Mouse (Mus musculus): ENCODE measurements around the gene Gm16181. TPM values are rescaled to one million over a fixed set of nuclear protein-coding genes. Genes with fewer than 3 reads are reported as not detected.
A peak's percentile ranks its signal among the peaks of the same experiment; 100 is the strongest.

The Gm16181 gene
- total RNA-seq, 2 experiments from 2014 or later: not detected

DNA sequence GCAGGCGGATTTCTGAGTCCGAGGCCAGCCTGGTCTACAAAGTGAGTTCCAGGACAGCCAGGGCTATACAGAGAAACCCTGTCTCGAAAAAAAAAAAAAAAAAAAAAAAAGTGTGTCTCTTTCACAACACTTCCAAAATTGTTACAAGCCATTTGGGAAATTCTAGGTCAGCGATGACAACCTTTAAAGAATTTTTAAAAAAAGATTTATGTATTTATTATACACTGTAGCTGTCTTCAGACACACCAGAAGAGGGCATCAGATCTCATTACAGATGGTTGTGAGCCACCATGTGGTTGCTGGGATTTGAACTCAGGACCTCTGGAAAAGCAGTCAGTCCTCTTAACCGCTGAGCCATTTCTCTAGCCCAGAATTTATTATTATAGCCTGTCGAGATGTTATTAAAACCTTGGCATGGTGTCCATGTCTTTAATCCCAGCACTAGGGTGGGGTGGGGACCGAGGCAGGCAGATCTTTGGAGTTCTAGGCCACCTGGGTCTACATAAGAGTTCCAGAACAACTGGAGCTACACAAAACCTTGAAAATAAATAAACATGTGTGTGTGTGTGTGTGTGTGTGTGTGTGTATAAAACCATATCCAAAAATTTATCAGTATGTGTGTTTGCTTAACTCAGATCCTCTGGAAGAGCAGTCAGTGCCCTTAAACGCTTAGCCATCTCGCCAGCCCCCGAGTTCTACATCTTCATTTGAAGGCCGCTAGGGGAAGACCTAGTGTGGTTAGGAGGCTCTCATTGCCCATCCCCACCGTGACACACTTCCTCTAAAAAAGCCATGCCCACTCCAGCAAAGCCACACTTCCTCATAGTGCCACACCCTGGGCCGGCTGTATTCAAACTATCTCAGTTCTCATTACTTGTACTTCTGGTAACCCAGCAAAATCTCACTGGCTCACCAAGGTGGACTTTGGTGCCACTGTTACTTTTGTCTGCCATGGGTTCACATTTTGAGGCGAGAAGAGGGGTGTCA lies 38.2 kb downstream of the Gm16181 start:
- DNase-seq: no peak
- intact Hi-C loops (cut with DNase I; ENCODE audit: low total_unique reads): no loop called here

DNA sequence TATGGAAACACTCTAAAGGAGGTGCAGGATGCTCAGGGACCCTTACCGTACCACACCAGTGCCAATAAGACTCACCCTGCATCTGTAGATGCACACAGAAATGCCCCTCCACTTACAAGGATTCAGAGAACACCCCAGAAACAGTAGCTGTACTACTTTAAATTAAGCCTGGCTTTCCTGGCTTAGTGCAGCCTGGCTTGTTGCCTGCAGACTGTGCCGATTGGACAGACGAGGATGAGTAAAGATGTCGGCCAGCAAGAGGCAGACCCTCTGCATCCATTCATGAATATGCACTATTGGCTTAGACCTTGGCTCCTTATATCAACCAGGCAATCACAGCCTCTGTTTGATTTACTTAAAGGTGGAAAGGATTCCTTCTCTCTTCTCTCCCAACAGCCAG lies 39.0 kb downstream of the Gm16181 start:
- intact Hi-C loops (cut with DNase I; ENCODE audit: low total_unique reads): no loop called here
- no peak for DNase-seq

DNA sequence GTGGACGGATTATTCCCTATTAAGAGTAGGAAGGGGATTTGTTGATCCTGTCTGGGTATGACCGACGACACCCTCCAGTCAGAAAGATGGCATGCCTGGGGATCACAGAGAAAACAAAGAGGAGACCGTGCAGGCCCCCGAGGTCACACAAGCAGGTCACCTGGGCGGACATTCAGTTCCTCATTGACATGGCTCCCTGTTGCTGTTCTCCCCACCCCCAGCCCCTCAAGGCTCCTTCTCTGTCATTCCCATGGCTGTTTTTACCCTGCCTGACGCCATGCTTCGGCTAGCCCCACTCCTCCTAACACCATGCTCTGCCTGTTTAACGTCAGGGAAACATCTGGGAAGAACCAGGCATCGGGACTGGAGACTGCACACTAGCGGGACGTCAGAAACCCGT lies 41.0 kb downstream of the Gm16181 start:
- intact Hi-C loops (cut with DNase I; ENCODE audit: low total_unique reads): no loop called here
- no peak for DNase-seq

DNA sequence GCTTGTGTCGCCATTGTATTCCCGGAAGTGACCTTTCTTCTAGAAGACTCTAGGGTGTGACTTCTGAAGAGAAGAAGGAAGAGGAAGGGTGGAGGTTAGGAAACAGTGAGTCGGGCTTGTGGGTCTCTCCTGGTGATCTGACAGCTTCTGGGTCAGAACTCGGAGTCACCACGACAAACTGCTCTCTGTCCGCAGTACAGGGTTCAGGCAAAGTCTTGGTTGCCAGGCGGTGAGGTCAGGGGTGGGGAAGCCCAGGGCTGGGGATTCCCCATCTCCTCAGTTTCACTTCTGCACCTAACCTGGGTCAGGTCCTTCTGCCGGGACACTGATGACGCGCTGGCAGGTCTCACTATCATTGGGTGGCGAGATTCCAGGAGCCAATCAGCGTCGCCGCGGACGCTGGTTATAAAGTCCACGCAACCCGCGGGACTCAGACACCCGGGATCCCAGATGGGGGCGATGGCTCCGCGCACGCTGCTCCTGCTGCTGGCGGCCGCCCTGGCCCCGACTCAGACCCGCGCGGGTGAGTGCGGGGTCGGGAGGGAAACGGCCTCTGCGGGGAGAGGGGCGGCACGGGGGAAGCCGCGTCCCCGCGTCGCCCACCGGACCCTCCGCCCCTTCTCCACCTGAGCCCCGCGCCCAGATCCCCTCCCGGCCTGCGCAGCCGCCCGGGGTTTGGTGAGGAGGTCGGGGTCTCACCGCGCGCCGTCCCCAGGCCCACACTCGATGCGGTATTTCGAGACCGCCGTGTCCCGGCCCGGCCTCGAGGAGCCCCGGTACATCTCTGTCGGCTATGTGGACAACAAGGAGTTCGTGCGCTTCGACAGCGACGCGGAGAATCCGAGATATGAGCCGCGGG lies 42.3 kb downstream of the Gm16181 start, which contains the start of gene H2-D1:
Gene H2-D1 (plus strand): TSS at position 67 of the 859 bp plus-strand sequence.
- intact Hi-C loops (cut with DNase I; ENCODE audit: low total_unique reads): no loop called here
- peak; percentile 97 for DNase-seq

DNA sequence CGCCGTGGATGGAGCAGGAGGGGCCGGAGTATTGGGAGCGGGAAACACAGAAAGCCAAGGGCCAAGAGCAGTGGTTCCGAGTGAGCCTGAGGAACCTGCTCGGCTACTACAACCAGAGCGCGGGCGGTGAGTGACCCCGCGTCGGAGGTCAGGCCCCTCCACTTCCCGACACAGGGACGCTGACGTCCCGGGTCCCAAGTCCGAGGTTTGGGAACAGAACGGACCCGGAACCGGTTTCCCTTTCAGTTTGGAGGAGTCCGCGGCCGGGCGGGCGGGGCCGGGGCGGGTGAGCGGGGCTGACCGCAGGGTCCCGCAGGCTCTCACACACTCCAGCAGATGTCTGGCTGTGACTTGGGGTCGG lies 42.9 kb downstream of the Gm16181 start:
- intact Hi-C loops (cut with DNase I; ENCODE audit: low total_unique reads): no loop called here
- no peak for DNase-seq

DNA sequence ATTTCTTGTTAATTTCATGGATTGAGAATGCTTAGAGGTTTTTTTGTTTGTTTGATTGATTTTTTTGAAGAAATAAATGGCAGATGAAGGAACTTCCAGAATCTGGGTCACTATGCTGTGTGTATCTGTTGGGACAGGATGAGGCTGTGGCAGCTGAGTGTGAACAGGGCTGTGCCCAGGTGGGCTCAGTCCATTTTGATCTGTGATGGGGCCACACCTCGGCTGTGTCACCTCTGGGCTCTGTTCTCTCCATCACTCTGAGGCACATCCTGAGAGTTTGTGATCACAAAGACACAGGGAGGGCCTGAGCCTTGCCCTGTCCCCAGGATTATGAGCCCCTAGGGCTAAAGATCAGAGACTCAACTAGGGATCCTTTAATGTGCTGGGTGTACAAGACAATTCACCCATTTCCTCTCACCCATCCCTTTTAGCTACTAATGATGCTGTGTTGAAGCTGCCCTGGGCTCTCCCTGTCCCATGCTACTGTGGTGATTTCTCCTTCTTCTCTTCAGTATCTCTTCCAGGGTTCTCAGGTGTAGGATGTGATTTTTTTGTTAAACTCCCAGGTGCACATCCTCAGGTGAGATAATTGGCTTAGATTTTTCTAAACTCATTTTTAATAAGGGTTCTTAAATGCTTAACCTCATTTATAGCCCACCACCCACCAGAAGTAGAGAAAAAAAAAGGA lies 46.9 kb downstream of the Gm16181 start:
- intact Hi-C loops (cut with DNase I; ENCODE audit: low total_unique reads): loop anchor here (5.0 kb wide), 1 partner anchor 1310 kb away; the partner anchor contains the start of genes Rps18 and Vps52
- DNase-seq: no peak

DNA sequence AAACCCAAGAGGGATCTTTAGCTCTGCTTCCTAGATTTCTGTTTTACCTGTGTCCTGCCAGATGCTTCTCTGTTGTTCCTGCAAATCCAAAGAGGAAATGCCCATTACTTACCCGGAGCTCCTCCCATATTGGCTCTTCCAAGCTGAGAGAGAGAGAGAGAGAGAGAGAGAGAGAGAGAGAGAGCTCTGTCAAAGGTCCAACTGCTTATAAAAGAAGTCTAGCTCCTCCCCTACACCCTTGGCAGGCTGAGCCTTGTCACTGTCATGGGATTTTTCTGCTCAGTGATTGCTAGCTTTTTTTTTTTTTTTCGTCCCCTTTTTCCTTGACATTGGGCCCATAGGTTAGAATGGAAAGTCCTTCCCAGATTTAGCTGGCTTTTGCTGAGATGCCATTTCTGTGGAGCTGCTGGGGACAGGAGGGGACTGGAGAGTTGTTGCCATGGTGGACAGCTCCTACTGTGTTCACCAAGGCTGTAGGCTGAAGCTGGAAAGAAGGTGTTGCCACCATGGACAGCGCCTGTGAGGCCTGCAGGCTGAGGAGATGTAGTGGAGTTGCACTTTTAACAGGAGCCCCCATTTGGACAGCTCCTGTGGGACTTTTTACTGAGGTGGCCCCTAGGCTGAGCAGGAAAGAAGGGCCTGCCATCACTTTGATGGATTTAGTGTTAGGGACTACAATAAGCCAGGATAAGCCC lies 49.2 kb downstream of the Gm16181 start:
- intact Hi-C loops (cut with DNase I; ENCODE audit: low total_unique reads): loop anchor here (2.0 to 5.0 kb wide), 3 partner anchors 1275 to 1312 kb away; partner anchors contain the start of genes Rps18 and Vps52
- no peak for DNase-seq

DNA sequence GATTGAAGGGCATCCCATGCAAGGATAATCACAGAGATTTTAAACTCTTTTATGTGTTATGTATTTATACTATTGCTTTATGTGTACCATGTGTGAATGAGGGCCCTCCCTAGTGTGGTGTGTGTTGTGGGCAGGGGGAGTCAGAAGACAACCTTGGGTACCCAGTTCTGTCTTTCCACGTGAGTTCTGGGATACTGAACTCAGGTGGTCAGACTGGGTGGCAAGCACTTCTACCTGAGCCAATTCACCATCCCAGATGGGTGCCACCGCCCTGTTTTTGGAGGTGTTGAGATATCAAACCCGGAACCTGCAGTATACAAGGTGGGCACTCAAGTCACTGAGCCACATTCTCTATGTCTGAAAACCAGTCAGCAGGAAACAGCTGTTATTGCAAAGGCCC lies 51.6 kb downstream of the Gm16181 start:
- intact Hi-C loops (cut with DNase I; ENCODE audit: low total_unique reads): loop anchor here (5.0 kb wide), 1 partner anchor 1300 kb away; no protein-coding TSS in a partner anchor
- no peak for DNase-seq

Small RNA genes within 50 kb of the gene (microRNA-seq; reads per million reads assigned to microRNA genes)
- gene Mir6973a (0 reads per million in 2 experiments), gene Mir6974 (0 to 0.32 reads per million in 2 experiments), gene Mir6975 (0.32 to 2.5 reads per million in 2 experiments), gene Mir8094 (0 reads per million in 2 experiments)

Other genes starting within 250 kb of the Gm16181 start
- 1 to 10 TPM; 3.8 to 6.8 TPM for gene Hspa1a, start 248.7 kb upstream of the Gm16181 start, total RNA-seq (2021)
- gene Hspa1l, start 248.1 kb upstream of the Gm16181 start, total RNA-seq (2021): 10 to 100 TPM; 11.6 to 14.8 TPM
- gene Lsm2, start 239.0 kb upstream of the Gm16181 start, total RNA-seq (2021): 10 to 100 TPM; 19.5 to 20.1 TPM
- 10 to 100 TPM; 26.8 to 29.2 TPM for gene Vars, start 219.8 kb upstream of the Gm16181 start, total RNA-seq (2021)
- 1 to 10 TPM; 3.7 to 3.9 TPM for gene Vwa7, start 204.3 kb upstream of the Gm16181 start, total RNA-seq (2021)
- 1 to 10 TPM in 1 of 2 experiments, under 1 TPM in 1; 0.38 to 1.5 TPM for gene Sapcd1, start 192.8 kb upstream of the Gm16181 start, total RNA-seq (2021)
- gene Msh5, start 174.1 kb upstream of the Gm16181 start, total RNA-seq (2021): under 1 TPM; 0.84 to 0.94 TPM
- gene Clic1, start 170.9 kb upstream of the Gm16181 start, total RNA-seq (2021): 10 to 100 TPM; 28.3 to 32.5 TPM
- 10 to 100 TPM; 23.4 to 32.2 TPM for gene Ddah2, start 161.8 kb upstream of the Gm16181 start, total RNA-seq (2021)
- gene Ly6g6c, start 155.4 kb upstream of the Gm16181 start, total RNA-seq (2021): not detected
- gene Mpig6b, start 154.7 kb upstream of the Gm16181 start, total RNA-seq (2021): not detected
- gene Ly6g6e, start 143.9 kb upstream of the Gm16181 start, total RNA-seq (2021): not detected
- gene Ly6g6d, start 142.8 kb upstream of the Gm16181 start, total RNA-seq (2021): under 1 TPM; 0.64 TPM
- gene Ly6g6f, start 135.2 kb upstream of the Gm16181 start, total RNA-seq (2021): not detected
- 10 to 100 TPM; 52.8 to 58.5 TPM for gene Abhd16a, start 131.6 kb upstream of the Gm16181 start, total RNA-seq (2021)
- gene Ly6g5c, start 112.6 kb upstream of the Gm16181 start, total RNA-seq (2021): not detected
- under 1 TPM; 0.27 to 0.37 TPM for gene Ly6g5b, start 105.4 kb upstream of the Gm16181 start, total RNA-seq (2021)
- gene Gpank1, start 99.4 kb upstream of the Gm16181 start, total RNA-seq (2021): 1 to 10 TPM; 7.0 to 7.9 TPM
- 100 to 1,000 TPM; 156 to 166 TPM for gene Csnk2b, start 98.8 kb upstream of the Gm16181 start, total RNA-seq (2021)
- gene D17H6S53E, start 94.5 kb upstream of the Gm16181 start, total RNA-seq (2021): 10 to 100 TPM; 14.4 to 16.1 TPM
- gene Apom, start 88.8 kb upstream of the Gm16181 start, total RNA-seq (2021): not detected
- gene Bag6, start 85.7 kb upstream of the Gm16181 start, total RNA-seq (2021): 100 to 1,000 TPM; 193 to 200 TPM
- 100 to 1,000 TPM; 102 to 118 TPM for gene Prrc2a, start 55.9 kb upstream of the Gm16181 start, total RNA-seq (2021)
- under 1 TPM; 0.71 to 0.90 TPM for gene Aif1, start 44.8 kb upstream of the Gm16181 start, total RNA-seq (2021)
- 1 to 10 TPM; 1.5 to 2.8 TPM for gene Lst1, start 32.4 kb upstream of the Gm16181 start, total RNA-seq (2021)
- gene Ltb, start 26.4 kb upstream of the Gm16181 start, total RNA-seq (2021): under 1 TPM in 1 of 2 experiments, not detected in 1; 0.31 TPM
- under 1 TPM; 0.24 to 0.68 TPM for gene Tnf, start 18.8 kb upstream of the Gm16181 start, total RNA-seq (2021)
- under 1 TPM; 0.42 to 0.78 TPM for gene Lta, start 15.5 kb upstream of the Gm16181 start, total RNA-seq (2021)
- 1 to 10 TPM; 2.3 to 2.7 TPM for gene Atp6v1g2, start 12.8 kb downstream of the Gm16181 start, total RNA-seq (2021)
- 1 to 10 TPM; 7.6 to 7.9 TPM for gene Nfkbil1, start 15.0 kb downstream of the Gm16181 start, total RNA-seq (2021)
- gene Ddx39b, start 20.9 kb downstream of the Gm16181 start, total RNA-seq (2021): 100 to 1,000 TPM in 1 of 2 experiments, 10 to 100 TPM in 1; 85.3 to 103 TPM
- 10 to 100 TPM; 34.3 to 40.7 TPM for gene H2-D1, start 41.9 kb downstream of the Gm16181 start, total RNA-seq (2021)
- gene H2-Q1, start 99.6 kb downstream of the Gm16181 start, total RNA-seq (2021): under 1 TPM; 0.18 to 0.47 TPM
- under 1 TPM; 0.33 to 0.58 TPM for gene H2-Q2, start 121.4 kb downstream of the Gm16181 start, total RNA-seq (2021)
- 1 to 10 TPM; 3.0 to 4.1 TPM for gene H2-Q4, start 158.8 kb downstream of the Gm16181 start, total RNA-seq (2021)
- under 1 TPM in 1 of 2 experiments, not detected in 1; 0.10 TPM for gene H2-Q6, start 204.0 kb downstream of the Gm16181 start, total RNA-seq (2021)
- gene H2-Q7, start 218.3 kb downstream of the Gm16181 start, total RNA-seq (2021): under 1 TPM; 0.35 to 0.64 TPM
- gene H2-Q10, start 249.3 kb downstream of the Gm16181 start, total RNA-seq (2021): under 1 TPM in 1 of 2 experiments, not detected in 1; 0.09 TPM

Data from gastrocnemius, postnatal 14 days (tissue).